Mouse (Mus musculus): ENCODE results near the gene Cpvl. TPM values are rescaled to one million over a fixed set of nuclear protein-coding genes. Genes with fewer than 3 reads are reported as not detected.

The Cpvl gene
- total and polyA plus RNA-seq, 2 experiments from 2014 or later = 0.10 TPM; not detected in 1

DNA sequence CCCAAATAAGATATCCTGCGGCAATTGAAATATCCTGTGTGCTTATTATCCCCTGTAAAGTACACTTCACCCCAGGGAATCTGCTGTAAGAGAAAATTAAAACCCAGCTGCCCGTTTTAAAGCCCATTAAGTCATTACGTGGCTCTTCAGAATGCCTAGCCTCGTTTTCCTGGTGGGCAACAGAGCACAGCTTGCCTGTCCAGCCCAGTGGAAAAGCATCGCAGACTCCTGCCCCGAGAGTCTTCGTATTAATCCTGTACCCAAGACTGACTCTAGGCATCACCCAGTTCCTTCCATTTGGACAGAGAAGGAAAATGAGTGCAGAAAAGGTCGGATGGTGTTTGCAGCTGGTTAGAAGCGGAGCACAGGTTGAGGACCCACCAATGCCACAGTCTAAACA, 31.9 kb upstream of the Cpvl start:
- TF ChIP-seq CTCF (IDR thresholded peaks at IDR 0.05) = no peak
- WGBS = 45% methylated on average over 9 of the region's 9 CpGs
- no peaks in the 10 kb centered on the region for H3K9me3 ChIP-seq (ENCODE audit: low read length)
- no peaks in the 10 kb centered on the region for H3K36me3 ChIP-seq (ENCODE audit: insufficient read depth, low read length)
- ATAC-seq (ENCODE audit: low FRiP score) = no peak
- H3K4me2 ChIP-seq (ENCODE audit: low read depth, low read length, poor library complexity, severe bottlenecking) = no peak overlapping the region
- H3K4me3 ChIP-seq (ENCODE audit: low read depth, low read length) = no peak overlapping the region
- no peak overlapping the region for H3K27ac ChIP-seq (ENCODE audit: low read depth, low read length)
- H3K4me1 ChIP-seq (ENCODE audit: insufficient read depth, low read length) = peaks cover 5% of the 10 kb centered on the region; the same call in 1 of the 2 replicates
- H3K27me3 ChIP-seq (ENCODE audit: insufficient read depth, low read length) = no peaks in the 10 kb centered on the region; the same call in 1 of the 2 replicates
- no peak overlapping the region for H3K9ac ChIP-seq (replicated peaks; ENCODE audit: low read length, poor library complexity, severe bottlenecking)
- peak; percentile 12 for DNase-seq (ENCODE audit: low spot score)

DNA sequence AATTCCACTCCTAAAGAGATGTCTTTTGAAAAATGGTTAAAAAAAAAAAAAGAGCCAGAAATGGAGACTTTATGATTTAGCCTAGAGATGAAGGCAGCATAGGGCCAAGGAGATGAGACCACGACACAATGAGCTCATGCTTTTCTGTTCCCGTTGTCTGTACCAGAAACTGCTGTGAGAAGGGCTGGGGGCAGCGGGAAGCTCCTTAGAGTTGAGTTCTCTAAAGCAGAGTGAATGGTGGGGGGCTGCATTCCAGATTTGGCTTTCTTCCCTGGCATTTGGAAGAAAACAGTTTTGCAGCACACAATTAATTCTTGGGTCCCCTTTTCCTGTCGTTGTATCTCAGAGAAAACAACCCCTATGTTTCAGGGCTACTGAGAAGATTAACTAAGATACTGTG, 30.8 kb upstream of the Cpvl start:
- no peak overlapping the region for H3K9ac ChIP-seq (replicated peaks; ENCODE audit: low read length, poor library complexity, severe bottlenecking)
- DNase-seq (ENCODE audit: low spot score) (no peak), ATAC-seq (ENCODE audit: low FRiP score) (no peak)
- H3K36me3 ChIP-seq (ENCODE audit: insufficient read depth, low read length) = no peaks in the 10 kb centered on the region
- no peaks in the 10 kb centered on the region for H3K9me3 ChIP-seq (ENCODE audit: low read length)
- 23% methylated on average over 4 of the region's 4 CpGs for WGBS
- no peaks in the 10 kb centered on the region; the same call in 1 of the 2 replicates for H3K27me3 ChIP-seq (ENCODE audit: insufficient read depth, low read length)
- no peak overlapping the region for H3K27ac ChIP-seq (ENCODE audit: low read depth, low read length)
- H3K4me1 ChIP-seq (ENCODE audit: insufficient read depth, low read length) = peaks cover 5% of the 10 kb centered on the region; the same call in 1 of the 2 replicates
- no peak overlapping the region for H3K4me3 ChIP-seq (ENCODE audit: low read depth, low read length)
- no peak for TF ChIP-seq CTCF (IDR thresholded peaks at IDR 0.05)
- H3K4me2 ChIP-seq (ENCODE audit: low read depth, low read length, poor library complexity, severe bottlenecking) = no peak overlapping the region

DNA sequence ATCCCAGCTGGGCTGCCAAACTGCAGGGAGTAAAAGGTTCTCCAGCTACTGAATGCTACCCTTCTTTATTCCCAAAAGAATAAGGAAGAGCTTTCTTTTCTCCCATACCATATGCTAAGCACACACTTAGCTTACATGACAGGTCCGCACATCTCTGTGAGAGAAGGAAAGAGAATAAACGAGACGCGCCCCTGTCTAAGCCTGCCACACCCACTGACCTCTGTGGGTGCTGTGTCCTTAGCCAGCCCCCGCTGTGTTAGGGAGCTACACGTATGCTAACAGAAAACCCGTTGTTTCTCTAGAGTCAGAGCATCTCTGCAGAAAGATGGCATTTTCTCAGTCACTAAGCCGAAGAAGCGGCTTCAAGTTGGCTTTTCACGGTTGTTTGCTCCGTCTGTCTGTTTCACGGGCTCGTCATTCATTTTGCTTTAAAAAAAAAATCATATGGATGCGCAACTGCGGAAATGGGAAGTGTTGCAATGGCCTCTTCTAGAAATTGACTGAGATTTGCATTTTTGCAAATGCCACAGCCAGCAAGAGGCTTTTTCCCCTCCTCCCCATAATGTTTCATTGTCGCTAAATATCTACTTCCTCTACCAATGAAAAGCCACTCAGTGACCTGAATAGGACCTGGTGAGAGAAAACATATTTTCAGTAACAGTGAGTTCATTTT, 30.1 kb upstream of the Cpvl start:
- no peak overlapping the region; the same call in 1 of the 2 replicates for H3K27ac ChIP-seq (ENCODE audit: low read depth, low read length)

DNA sequence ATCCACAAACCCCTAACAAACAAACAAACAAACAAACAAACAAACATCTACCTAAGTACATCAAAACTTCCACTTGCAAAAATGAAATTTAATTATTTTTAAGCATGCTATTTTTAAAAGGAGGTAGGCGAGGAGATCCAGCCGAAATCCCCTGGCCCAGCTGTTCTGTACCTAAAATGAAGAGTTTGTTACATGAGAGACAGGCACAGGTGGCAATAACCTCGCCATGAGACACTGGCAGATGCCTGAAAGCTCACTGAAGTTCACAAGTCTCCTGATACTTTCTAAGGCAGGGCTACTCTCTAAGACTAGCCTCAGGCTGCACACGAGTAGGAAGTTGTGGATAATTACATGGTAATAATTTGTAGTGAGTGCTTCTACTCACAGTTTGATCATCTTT, 26.8 kb upstream of the Cpvl start:
- Histone ChIP-seq H3K27ac (ENCODE audit: low read depth, low read length) (no peak overlapping the region), H3K4me2 (ENCODE audit: low read depth, low read length, poor library complexity, severe bottlenecking) (no peak overlapping the region), H3K9ac (replicated peaks; ENCODE audit: low read length, poor library complexity, severe bottlenecking) (no peak overlapping the region), H3K36me3 (ENCODE audit: insufficient read depth, low read length) (no peaks in the 10 kb centered on the region), H3K9me3 (ENCODE audit: low read length) (no peaks in the 10 kb centered on the region), H3K4me3 (ENCODE audit: low read depth, low read length) (no peak overlapping the region), H3K27me3 (ENCODE audit: insufficient read depth, low read length) (no peaks in the 10 kb centered on the region), H3K4me1 (ENCODE audit: insufficient read depth, low read length) (peaks cover 5% of the 10 kb centered on the region; the same call in 1 of the 2 replicates)
- DNase-seq (ENCODE audit: low spot score) = no peak
- 76% methylated on average over 4 of the region's 4 CpGs for WGBS
- ATAC-seq (ENCODE audit: low FRiP score) = no peak
- no peak for TF ChIP-seq CTCF (IDR thresholded peaks at IDR 0.05)

More for the DNA sequence above, 30.1 kb upstream of the Cpvl start:
- DNase-seq (ENCODE audit: low spot score) (peak; percentile 19), ATAC-seq (ENCODE audit: low FRiP score) (no peak)
- no peak overlapping the region for H3K4me3 ChIP-seq (ENCODE audit: low read depth, low read length)
- H3K36me3 ChIP-seq (ENCODE audit: insufficient read depth, low read length) = no peaks in the 10 kb centered on the region
- no peak for TF ChIP-seq CTCF (IDR thresholded peaks at IDR 0.05)
- H3K4me1 ChIP-seq (ENCODE audit: insufficient read depth, low read length) = peaks cover 5% of the 10 kb centered on the region; the same call in 1 of the 2 replicates
- WGBS = 29% methylated on average over 16 of the region's 16 CpGs
- no peak overlapping the region; the same call in 1 of the 2 replicates for H3K9ac ChIP-seq (replicated peaks; ENCODE audit: low read length, poor library complexity, severe bottlenecking)
- peak overlapping the region; percentile 35; the same call in 1 of the 2 replicates for H3K4me2 ChIP-seq (ENCODE audit: low read depth, low read length, poor library complexity, severe bottlenecking)
- H3K27me3 ChIP-seq (ENCODE audit: insufficient read depth, low read length) = no peaks in the 10 kb centered on the region
- no peaks in the 10 kb centered on the region for H3K9me3 ChIP-seq (ENCODE audit: low read length)

DNA sequence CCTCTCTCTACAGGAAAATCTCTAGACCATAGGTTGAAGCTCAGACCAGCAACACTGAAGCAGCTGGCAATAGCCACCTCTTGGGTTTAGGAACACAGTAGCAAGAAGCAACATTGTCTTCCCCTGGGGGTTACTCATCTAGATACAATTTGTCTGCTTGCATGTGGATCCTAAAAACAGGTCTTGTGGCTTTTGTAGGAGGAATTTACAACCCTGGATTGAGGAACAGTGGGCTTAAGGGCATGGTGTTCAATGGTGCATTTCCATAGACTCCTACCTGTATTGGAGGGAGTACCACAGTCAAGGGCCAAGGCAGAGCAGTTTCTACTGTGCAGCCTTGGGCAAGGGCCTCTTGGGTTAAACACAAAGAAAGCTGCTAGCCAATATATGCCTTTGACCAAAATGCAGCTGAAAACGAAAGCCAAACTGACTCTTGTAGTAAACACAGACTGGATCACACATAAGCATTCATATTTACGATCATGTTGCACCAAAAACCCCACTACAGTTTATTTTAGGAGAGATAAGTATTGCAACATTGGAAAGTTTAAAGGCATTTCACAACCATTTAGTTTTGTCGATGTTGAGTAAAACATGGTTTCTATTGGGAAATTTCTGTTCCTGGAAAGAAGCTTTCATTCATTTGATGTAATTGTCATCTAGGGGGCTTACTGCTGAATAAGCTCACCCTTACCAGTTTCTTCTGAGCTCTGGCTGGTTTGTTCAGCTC, 17.9 kb upstream of the Cpvl start:
- WGBS = 90% methylated on average over 3 of the region's 3 CpGs
- no peak overlapping the region for H3K27ac ChIP-seq (ENCODE audit: low read depth, low read length)
- TF ChIP-seq CTCF (IDR thresholded peaks at IDR 0.05) = no peak
- DNase-seq (ENCODE audit: low spot score) (no peak), ATAC-seq (ENCODE audit: low FRiP score) (no peak)
- no peaks in the 10 kb centered on the region for H3K36me3 ChIP-seq (ENCODE audit: insufficient read depth, low read length)
- 0 out of 2 replicates have a peak, but pooled peaks cover 3% of the 10 kb centered on the region for H3K9me3 ChIP-seq (ENCODE audit: low read length)
- no peaks in the 10 kb centered on the region for H3K27me3 ChIP-seq (ENCODE audit: insufficient read depth, low read length)
- H3K9ac ChIP-seq (replicated peaks; ENCODE audit: low read length, poor library complexity, severe bottlenecking) = no peak overlapping the region
- no peaks in the 10 kb centered on the region for H3K4me1 ChIP-seq (ENCODE audit: insufficient read depth, low read length)
- no peak overlapping the region for H3K4me2 ChIP-seq (ENCODE audit: low read depth, low read length, poor library complexity, severe bottlenecking)
- no peak overlapping the region for H3K4me3 ChIP-seq (ENCODE audit: low read depth, low read length)

DNA sequence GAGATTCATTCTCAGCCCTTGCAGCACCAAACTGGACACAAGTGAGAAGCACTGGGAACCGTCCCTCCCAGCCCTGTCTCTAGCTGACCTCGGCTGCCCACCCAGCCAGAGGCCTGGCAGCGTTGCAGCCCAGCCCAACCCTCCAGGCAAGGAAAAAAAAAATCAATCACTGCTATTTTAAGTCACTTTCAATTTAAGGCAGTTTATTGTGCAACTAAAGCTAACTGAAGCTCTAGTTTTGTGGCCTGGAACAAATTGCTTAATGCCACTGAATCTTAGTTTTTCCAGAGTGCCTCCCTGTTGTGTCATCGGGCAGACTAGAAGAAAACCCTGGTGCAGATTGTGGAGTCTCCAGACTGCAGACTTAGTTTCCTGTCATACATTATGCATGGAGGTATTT, 17.0 kb upstream of the Cpvl start:
- H3K4me2 ChIP-seq (ENCODE audit: low read depth, low read length, poor library complexity, severe bottlenecking) = no peak overlapping the region
- H3K27me3 ChIP-seq (ENCODE audit: insufficient read depth, low read length) = no peaks in the 10 kb centered on the region
- H3K4me1 ChIP-seq (ENCODE audit: insufficient read depth, low read length) = no peaks in the 10 kb centered on the region
- H3K36me3 ChIP-seq (ENCODE audit: insufficient read depth, low read length) = no peaks in the 10 kb centered on the region
- H3K9ac ChIP-seq (replicated peaks; ENCODE audit: low read length, poor library complexity, severe bottlenecking) = no peak overlapping the region
- 0 out of 2 replicates have a peak, but pooled peaks cover 3% of the 10 kb centered on the region for H3K9me3 ChIP-seq (ENCODE audit: low read length)
- no peak overlapping the region for H3K4me3 ChIP-seq (ENCODE audit: low read depth, low read length)
- ATAC-seq (ENCODE audit: low FRiP score) = no peak
- no peak overlapping the region for H3K27ac ChIP-seq (ENCODE audit: low read depth, low read length)
- no peak for DNase-seq (ENCODE audit: low spot score)
- 49% methylated on average over 4 of the region's 4 CpGs for WGBS
- no peak for TF ChIP-seq CTCF (IDR thresholded peaks at IDR 0.05)

Data from midbrain, postnatal 0 days (tissue).